Mouse (Mus musculus): ENCODE results near the gene Ifitm1.
"Not testable (repeated sequence)": the region's sequence is repeated elsewhere in the genome, so short reads cannot be mapped to it uniquely, and the experiment has no call there.

The Ifitm1 gene

DNA sequence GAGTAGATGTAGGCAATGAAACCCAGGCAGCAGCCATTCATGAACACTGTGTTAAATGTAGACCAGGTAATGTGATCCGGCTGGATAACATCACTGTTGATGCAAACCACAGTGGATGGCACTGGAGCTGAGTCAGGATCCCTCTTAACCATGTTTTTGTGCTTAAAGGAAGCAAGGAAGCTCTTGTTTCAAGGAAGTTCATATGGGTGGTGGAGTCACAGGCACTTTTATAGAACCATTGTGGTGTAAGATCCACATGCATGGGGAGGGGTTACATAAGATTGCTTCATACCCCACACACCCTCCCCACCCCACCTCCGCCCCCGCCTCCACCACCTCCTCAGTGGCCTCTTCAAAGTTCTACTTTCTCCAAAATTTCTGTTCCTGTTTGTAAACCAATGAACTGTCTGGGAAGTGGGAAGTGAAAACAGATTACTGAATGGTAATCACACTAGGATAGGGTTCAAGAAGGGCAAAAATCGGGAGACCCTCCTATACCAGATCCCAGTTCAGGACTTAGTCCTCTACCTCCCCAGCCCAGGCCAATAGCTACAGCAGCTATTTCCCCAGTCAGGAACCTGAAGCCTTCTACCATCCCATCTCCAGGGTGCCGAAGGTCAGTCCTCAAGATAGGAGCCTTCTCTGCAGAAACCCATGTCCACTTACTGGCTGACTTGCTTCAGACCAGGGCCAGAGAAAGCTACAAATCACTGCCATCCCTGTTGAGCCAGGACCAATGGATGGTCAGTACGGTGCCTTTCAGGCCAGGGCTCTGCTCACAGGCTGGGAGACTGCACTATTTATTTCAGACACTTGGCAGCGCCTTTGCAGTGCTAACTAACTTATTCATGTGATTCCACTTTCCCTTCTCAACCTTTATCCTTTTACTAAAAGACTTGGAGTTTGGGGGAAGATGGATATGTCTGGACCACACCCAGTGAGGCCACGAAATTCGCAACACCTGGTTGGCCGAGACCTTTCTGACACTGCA is 50.0 kb downstream of the Ifitm1 start:
- no peak for DNase-seq (ENCODE audit: low read depth)

- DNase-seq (ENCODE audit: low read depth), result not testable (repeated sequence)
Measured at GRCm38 (mm10) chr7:141017824-141018223, 50.8 kb downstream of the Ifitm1 start, which contains the start of gene Ifitm6. Gene Ifitm6 (minus strand): TSS chr7:141017924.

- peak; percentile 55 for DNase-seq (ENCODE audit: low read depth)
Measured at GRCm38 (mm10) chr7:141019028-141019427, 52.0 kb downstream of the Ifitm1 start.
